Mouse (Mus musculus) C2C12 (cell line): Measurements from ENCODE around the gene Tubgcp4. TPM values are rescaled to one million over a fixed set of nuclear protein-coding genes. Genes with fewer than 3 reads are reported as not detected.

ENCODE experiments used
- H3K27me3 ChIP-seq: one replicate; pipeline ENCODE4 v1.6.1; 2011; ENCODE audit not compliant: control insufficient read depth, insufficient read depth, insufficient read length
- H3K36me3 ChIP-seq: one replicate; pipeline ENCODE4 v1.6.1; 2011; ENCODE audit not compliant: control insufficient read depth, insufficient read depth
- H3K4me3 ChIP-seq: one replicate; pipeline ENCODE4 v1.5.1; 2011; ENCODE audit warnings: mild to moderate bottlenecking, control low read depth; ENCODE audit not compliant: poor library complexity, insufficient read depth, severe bottlenecking
- H3K79me2 ChIP-seq: one replicate; pipeline ENCODE4 v1.6.1; 2011; ENCODE audit not compliant: control insufficient read depth, insufficient read depth
- H3K79me3 ChIP-seq: one replicate; pipeline ENCODE4 v1.6.1; 2011; ENCODE audit warnings: low read depth, control low read depth
- H3ac ChIP-seq: one replicate; pipeline ENCODE3; 2011; ENCODE audit warnings: low read depth; ENCODE audit not compliant: control insufficient read depth, insufficient read length
- CEBPB ChIP-seq: IDR thresholded peaks from one replicate; pipeline ENCODE4 v1.6.1; 2011; ENCODE audit warnings: low read depth, mild to moderate bottlenecking, control low read depth, moderate library complexity
- CTCF ChIP-seq: IDR thresholded peaks from one replicate; pipeline ENCODE4 v1.5.1; 2011; ENCODE audit not compliant: control insufficient read depth, insufficient read depth, insufficient read length
- FOSL1 ChIP-seq: IDR thresholded peaks from one replicate; pipeline ENCODE4 v1.8.0; 2011; ENCODE audit warnings: mild to moderate bottlenecking, low read length; ENCODE audit not compliant: poor library complexity, insufficient read depth, severe bottlenecking
- MAX ChIP-seq: IDR thresholded peaks from one replicate; pipeline ENCODE4 v1.6.1; 2011; ENCODE audit warnings: mild to moderate bottlenecking, control low read depth
- MYOD1 ChIP-seq: IDR thresholded peaks from one replicate; pipeline ENCODE4 v1.6.1; 2011; ENCODE audit warnings: low read depth; ENCODE audit not compliant: control insufficient read depth, insufficient read length
- MYOG ChIP-seq: IDR thresholded peaks from one replicate; pipeline ENCODE4 v1.6.1; 2011; ENCODE audit not compliant: control insufficient read depth, insufficient read length; ENCODE audit errors: extremely low read depth
- USF1 ChIP-seq: IDR thresholded peaks from one replicate; pipeline ENCODE4 v1.6.1; 2011; ENCODE audit warnings: low read depth, mild to moderate bottlenecking, control low read depth, moderate library complexity
- polyA plus RNA-seq: library from polyadenylated mRNA; unstranded; fragments of >200 nt; fragmentation: generic; extraction: Trizol; gene quantifications from one replicate; pipeline ENCODE4 v1.2.1, GENCODE M21; 2012; ENCODE audit warnings: missing spikeins

Tubgcp4 gene
- polyA plus RNA-seq, 1 experiment, result 16.7 TPM

DNA sequence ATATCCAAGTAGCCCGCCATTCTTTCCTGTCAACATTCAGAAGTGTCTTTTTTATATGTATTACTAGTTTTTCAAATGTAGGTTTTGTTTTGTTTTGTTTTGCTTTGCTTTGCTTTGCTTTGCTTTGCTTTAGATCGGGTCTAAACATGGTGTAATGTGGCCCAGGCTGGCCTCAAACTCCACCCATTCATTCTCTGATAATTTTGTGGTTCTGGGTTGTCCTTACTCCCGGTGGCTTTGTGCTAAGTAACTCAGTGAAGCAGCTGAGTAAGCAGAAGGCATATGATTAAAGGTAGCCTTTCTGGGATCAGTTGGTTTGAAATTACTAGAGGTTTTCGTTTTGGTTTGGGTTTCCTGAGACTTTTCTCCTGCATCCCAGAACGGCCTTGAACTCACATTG is 20.8 kb upstream of the Tubgcp4 start:
- no peak overlapping the region for H3ac ChIP-seq
- TF ChIP-seq FOSL1 (no peak), USF1 (no peak), MYOD1 (no peak), CEBPB (no peak), CTCF (no peak), MAX (no peak), MYOG (no peak)
- H3K36me3 ChIP-seq, result no peaks in the 10 kb centered on the region
- H3K79me2 ChIP-seq, result no peaks in the 10 kb centered on the region
- H3K79me3 ChIP-seq, result no peaks in the 10 kb centered on the region
- H3K4me3 ChIP-seq, result no peak overlapping the region
- H3K27me3 ChIP-seq, result no peaks in the 10 kb centered on the region

GRCm38 (mm10) chr2:121153100-121153499 is 17.4 kb upstream of the Tubgcp4 start:
- Histone ChIP-seq H3K27me3 (no peaks in the 10 kb centered on the region), H3ac (no peak overlapping the region), H3K79me3 (no peaks in the 10 kb centered on the region), H3K36me3 (no peaks in the 10 kb centered on the region), H3K4me3 (no peak overlapping the region), H3K79me2 (no peaks in the 10 kb centered on the region)
- TF ChIP-seq MYOD1 (no peak), USF1 (no peak), CEBPB (no peak), CTCF (no peak), MAX (no peak), MYOG (no peak), FOSL1 (no peak)

GRCm38 (mm10) chr2:121169173-121169572 is 1.3 kb upstream of the Tubgcp4 start:
- no peaks in the 10 kb centered on the region for H3K27me3 ChIP-seq
- peaks cover 25% of the 10 kb centered on the region for H3K79me3 ChIP-seq
- H3K36me3 ChIP-seq, result peaks cover 26% of the 10 kb centered on the region
- peaks cover 46% of the 10 kb centered on the region for H3K79me2 ChIP-seq
- peak overlapping the region; percentile 95 for H3K4me3 ChIP-seq
- no peak for TF ChIP-seq CEBPB
- TF ChIP-seq CTCF, result no peak
- no peak for TF ChIP-seq USF1
- TF ChIP-seq MYOD1, result no peak
- no peak for TF ChIP-seq MYOG
- TF ChIP-seq MAX, result no peak
- no peak for TF ChIP-seq FOSL1
- no peak overlapping the region for H3ac ChIP-seq

DNA sequence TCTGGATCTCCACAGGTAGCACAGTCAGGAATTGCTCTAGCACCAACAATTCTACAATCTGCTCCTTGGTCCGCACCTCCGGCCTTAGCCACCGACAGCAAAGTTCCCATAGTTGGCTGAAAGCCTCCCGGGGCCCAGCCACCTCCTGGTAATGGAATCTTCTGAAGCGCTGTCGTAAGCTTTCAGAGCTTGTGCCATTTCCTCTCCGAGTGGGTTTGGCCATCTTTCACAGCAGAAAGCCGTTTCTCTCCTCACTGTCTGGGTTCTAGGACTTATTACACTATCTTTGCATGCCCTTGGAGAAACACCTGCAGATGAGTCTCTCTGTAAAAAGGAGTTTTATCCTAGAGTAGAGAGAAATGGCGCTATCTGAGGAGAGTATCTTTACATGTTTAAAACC is 552 bp upstream of the Tubgcp4 start:
- peaks cover 46% of the 10 kb centered on the region for H3K79me2 ChIP-seq
- H3K27me3 ChIP-seq, result no peaks in the 10 kb centered on the region
- peak overlapping the region; percentile 95 for H3K4me3 ChIP-seq
- TF ChIP-seq CTCF (no peak), MYOG (no peak), MYOD1 (no peak), CEBPB (no peak), FOSL1 (no peak), USF1 (no peak), MAX (no peak)
- H3K79me3 ChIP-seq, result peaks cover 27% of the 10 kb centered on the region
- H3K36me3 ChIP-seq, result peaks cover 33% of the 10 kb centered on the region
- peak overlapping the region; percentile 3 for H3ac ChIP-seq

GRCm38 (mm10) chr2:121170980-121171742 is 707 bp downstream of the Tubgcp4 start, which contains the start of gene Zscan29:
Zscan29 (minus strand) TSS chr2:121171125.
- Histone ChIP-seq H3K79me2 (peaks cover 46% of the 10 kb centered on the region), H3K36me3 (peaks cover 35% of the 10 kb centered on the region), H3K4me3 (peak within 1 kb of the TSS; percentile 95), H3K27me3 (no peaks in the 10 kb centered on the region), H3ac (peak within 1 kb of the TSS; percentile 77), H3K79me3 (peaks cover 27% of the 10 kb centered on the region)
- no peak for TF ChIP-seq USF1
- no peak for TF ChIP-seq MYOG
- peak; percentile 88 for TF ChIP-seq MAX
- no peak for TF ChIP-seq CTCF
- TF ChIP-seq MYOD1, result no peak

DNA sequence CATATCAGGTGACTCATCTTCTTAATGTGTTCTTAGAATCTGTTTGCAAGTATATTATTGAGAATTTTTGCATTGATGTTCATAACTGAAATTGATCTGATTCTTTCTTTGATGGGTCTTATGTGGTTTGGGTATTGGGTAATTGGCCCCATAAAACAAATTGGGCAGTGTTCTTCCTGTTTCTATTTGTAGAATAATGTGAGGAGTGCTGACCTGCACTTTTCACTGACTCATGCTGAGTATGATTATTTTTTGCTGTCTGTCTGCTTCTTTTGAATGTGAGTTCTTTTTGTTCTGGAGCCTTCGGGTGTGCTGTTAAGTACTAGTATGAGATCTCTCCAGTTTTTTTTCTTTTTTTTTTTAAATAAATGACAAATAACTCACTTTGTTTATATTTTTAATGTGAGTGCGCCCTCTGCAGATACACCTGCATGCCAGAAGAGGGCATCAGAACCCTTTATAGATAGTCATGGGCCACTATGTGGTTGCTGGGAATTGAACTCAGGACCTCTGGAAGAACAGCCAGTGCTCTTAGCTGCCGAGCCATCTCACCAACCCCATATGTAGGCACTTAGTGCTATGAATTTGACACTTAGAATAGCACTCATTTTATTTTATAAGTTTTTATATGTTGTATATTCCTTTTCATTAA is 8.5 kb downstream of the Tubgcp4 start:
- Histone ChIP-seq H3K27me3 (no peaks in the 10 kb centered on the region), H3K4me3 (no peak overlapping the region), H3K79me3 (peaks cover 3% of the 10 kb centered on the region), H3ac (no peak overlapping the region), H3K79me2 (no peaks in the 10 kb centered on the region), H3K36me3 (peaks cover 91% of the 10 kb centered on the region)
- TF ChIP-seq MYOG, result no peak
- TF ChIP-seq FOSL1, result no peak
- TF ChIP-seq USF1, result no peak
- no peak for TF ChIP-seq CEBPB
- TF ChIP-seq MYOD1, result no peak
- TF ChIP-seq MAX, result no peak
- no peak for TF ChIP-seq CTCF
